Mouse (Mus musculus): ENCODE data around the gene Asic1.
A peak's percentile ranks its signal among the peaks of the same experiment; 100 is the strongest.
"Not testable (repeated sequence)": the region's sequence is repeated elsewhere in the genome, so short reads cannot be mapped to it uniquely, and the experiment has no call there.

Asic1 gene

DNA sequence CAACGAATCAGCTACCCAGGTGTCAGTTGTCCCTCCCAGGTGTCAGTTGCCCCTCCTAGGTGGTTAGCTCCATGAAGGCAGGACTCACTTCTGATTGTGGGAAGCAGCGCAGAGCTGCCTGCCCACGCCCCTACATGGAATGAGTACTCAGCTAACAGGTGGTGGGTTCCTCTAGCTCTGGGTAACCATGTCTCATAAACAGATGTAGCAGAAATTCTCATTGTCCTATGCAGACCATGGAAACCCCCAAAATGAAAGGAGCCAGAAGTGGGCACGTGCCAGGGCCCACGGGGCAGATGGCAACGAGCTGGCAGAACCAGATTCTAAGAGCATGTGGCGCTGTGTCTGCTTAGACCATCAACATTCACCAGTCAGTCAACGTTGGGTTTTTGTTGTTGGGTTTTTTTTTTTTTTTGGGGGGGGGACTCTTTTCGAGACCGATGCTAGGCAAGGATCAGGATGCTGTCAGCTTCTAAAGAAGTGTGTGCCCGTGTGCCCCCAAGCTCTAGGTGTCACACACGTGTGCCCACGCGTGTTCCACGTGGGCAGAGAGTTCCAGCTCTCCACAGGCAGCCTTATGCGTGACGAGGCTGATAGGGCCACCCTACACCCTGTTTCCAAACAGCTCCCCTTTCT, 6.1 kb upstream of the Asic1 start:
- DNase-seq (ENCODE audit: extremely low spot score), result no peak

DNA sequence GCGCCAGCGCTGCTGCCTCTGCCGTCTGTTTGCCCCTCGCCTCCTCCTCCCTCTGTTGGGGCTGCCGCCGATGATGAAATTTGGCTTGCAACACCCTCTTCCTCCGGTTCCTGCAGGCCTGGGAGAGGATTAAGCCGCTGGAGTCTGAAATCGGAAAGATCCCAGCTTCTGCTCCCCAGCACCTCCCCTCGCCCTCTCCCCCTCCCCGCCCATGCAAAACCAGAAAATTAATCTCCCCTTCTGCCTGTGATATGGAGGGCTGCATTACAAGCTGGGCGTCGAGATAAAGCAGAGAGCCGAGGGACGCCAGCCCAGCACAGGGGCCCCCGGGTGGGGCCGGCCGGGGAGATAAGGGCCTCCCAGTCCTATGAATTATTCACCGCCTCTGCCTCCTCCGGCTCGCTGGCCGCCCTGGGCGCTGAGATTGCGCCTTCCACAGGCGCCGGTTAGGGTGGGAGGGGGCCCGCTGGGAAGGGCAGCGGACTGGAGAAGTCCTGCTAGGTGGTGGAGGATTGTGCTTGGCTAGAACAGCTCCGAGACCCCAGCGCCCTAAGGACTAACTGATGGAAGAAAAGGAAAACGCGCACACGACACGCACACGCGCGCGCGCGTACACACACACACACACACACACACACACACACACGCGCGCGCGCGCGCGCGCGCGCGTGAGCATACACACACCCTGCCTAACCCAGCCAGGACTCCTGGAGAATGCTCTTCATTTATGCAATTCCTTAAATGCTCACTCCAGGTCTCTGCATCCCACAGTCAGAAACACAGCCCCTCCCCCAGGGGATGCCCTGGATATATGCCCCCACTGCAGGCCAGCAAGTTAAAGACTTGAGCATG, 5.3 kb upstream of the Asic1 start:
- peak; percentile 62 for DNase-seq (ENCODE audit: extremely low spot score)

DNA sequence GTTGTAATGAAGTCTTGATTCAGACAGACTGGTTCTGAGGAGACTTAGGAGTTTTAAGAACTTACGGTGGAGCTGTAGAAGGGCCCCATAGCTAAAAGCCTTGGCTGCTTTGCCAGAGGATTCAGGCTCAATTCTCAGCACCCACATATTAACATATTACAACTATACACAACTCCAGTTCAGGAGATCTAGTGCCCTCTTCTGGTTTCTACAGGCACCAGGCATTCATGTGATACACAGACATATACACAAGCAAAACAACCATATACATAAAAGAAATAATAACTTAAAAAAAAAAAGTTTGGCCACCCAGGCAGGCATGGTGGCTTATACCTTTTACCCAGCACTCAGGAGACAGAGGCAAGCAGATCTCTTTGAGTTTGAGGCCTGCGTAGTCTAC, 2.6 kb upstream of the Asic1 start:
- no peak for DNase-seq (ENCODE audit: extremely low spot score)

DNA sequence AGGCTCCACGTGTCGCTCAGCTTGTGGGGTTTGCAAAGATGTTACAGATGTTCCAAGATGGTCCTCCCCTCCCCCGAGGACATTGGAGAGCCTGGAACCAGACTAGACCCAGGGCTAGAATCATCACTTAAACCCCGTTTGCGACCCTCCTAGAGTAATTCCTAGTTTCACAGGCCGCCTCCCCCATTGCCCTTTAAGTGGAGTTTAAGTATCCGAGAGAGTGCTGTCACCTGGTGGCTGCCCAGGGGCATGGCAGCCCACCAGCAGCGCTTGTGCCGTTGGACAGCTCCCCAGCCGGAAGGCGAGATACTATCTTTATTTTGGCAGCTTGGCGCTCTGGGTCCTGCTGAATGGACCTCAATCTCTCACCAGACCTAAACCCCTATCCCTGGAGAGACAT, 1.3 kb upstream of the Asic1 start:
- peak; percentile 75 for DNase-seq (ENCODE audit: extremely low spot score)

DNA sequence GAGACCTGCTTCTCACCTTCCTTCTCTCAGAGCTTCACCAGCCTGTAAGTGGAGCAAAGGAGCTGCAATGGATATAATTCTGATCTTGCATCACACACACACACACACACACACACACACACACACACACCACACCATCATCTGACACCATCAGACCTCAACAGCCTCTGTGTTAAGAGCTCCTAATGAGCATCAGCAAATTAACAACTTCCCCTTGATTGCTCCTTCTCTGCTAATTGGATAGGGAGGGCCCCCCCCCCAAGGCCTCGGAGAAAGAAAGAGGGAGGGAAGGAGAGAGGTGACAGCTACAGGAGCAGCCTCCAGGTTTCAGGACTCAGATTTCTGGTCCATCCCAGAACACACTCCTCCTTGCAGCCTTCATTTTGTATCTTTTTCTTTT, 776 bp upstream of the Asic1 start:
- no peak for DNase-seq (ENCODE audit: extremely low spot score)

DNA sequence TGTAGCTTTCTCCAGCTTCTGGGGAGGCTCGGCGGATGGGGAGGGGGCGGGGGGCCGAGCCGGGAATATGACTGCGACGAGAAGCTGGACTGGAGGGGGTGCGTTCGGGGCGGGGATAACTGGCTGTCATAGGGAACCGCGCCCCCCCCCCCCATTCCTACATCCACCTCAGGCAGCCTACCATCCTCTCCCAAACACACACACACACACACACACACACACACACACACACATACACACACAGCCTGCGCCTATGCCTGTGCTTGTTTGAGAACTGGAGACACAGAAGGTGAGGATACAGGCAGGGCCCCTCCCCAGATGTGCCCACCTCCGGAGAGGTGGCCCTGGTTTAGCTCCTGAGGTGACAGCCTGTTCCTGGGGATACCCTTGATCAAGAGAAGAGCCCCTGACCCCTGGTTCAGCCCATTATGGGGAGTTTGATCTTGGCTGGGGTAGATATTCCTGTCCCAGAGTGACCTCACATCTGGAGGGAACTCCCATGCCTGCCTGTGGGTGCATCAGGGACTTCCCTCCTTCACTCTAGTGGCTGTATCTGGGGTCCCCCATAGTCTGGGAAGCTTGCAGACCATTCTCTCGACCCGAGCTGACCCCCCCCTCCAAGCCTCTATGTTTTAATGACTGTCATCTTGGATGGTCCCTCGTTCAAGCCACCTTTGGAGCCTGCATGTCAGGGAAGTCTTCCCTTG, 949 bp downstream of the Asic1 start:
- DNase-seq (ENCODE audit: extremely low spot score), result no peak

DNA sequence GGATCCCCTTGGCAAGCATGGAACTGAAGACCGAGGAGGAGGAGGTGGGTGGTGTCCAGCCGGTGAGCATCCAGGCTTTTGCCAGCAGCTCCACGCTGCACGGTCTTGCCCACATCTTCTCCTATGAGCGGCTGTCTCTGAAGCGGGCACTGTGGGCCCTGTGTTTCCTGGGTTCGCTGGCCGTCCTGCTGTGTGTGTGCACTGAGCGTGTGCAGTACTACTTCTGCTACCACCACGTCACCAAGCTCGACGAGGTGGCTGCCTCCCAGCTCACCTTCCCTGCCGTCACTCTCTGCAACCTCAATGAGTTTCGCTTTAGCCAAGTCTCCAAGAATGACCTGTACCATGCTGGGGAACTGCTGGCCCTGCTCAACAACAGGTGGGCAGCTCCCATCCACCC, 1.6 kb downstream of the Asic1 start:
- DNase-seq (ENCODE audit: extremely low spot score), result no peak

DNA sequence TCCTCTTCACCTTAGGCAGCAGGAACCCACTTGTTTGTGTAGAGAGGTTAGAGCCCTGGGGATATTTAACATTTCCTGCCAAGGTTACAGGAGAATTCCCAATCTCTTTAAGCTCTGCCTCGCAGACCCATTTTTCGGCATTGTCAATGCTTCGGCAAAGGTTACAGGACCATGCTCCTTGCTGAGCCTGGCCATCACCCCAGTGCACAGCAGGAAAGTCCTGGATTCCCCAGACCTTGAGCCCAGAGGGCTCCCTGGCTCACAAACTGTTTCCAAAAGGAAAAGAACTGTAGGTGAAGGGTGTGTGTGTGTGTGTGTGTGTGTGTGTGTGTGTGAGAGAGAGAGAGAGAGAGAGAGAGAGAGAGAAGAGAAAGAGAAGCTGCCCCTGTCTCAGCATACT, 4.7 kb downstream of the Asic1 start:
- DNase-seq (ENCODE audit: extremely low spot score), result no peak

DNA sequence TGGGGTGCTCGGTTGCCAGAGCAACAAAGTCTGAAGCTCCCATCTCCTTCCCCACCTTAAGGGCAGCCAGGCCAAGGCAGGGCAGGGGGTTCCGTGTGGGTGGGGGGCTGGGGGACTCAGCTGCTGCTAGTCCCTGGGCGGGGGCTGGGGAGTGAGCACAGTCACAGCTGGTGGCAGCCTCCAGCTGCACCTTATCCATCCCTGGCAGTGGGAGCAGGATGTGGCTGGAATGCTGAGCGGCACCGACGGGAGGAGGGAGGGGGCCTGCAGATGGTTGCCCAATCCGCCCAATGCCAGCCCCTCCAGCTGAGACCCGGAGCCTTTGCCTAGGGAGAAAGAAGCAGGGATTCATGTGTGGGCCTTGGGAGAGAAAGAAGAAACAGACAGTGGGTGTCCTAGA, 6.9 kb downstream of the Asic1 start:
- no peak for DNase-seq (ENCODE audit: extremely low spot score)

DNA sequence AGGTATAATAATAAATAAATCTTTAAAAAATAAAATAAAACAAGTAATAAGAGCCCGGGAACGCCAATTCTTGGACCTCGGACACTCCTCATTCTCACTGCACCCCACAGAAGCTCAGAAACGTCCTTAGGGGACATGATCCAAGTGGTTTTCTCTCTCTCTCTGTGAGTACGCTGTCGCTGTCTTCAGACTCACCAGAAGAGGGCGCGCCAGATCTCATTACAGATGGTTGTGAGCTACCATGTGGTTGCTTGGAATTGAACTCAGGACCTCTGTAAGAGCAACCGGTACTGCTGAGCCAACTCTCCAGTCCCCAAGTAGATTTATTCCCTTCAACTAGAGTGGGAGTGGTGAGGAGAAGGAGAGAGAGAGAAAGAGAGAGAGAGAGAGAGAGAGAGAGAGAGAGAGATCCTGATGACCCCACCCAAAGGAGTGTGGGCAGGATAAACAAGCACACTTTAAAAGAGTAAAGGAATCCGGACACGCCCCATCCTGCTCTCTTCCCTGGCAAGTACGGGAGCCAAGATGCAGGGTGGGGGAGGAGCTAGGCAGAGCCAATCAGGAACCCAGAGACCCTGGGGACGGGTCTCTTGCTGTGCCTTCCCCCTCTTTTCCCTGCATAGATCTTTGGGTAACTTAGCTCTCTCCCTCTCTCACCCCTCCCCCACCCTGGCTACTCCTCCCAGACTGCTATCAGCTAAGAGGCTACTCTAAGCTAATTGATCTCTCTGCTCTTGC, 8.1 kb downstream of the Asic1 start:
- DNase-seq (ENCODE audit: extremely low spot score), result peak; percentile 62

DNA sequence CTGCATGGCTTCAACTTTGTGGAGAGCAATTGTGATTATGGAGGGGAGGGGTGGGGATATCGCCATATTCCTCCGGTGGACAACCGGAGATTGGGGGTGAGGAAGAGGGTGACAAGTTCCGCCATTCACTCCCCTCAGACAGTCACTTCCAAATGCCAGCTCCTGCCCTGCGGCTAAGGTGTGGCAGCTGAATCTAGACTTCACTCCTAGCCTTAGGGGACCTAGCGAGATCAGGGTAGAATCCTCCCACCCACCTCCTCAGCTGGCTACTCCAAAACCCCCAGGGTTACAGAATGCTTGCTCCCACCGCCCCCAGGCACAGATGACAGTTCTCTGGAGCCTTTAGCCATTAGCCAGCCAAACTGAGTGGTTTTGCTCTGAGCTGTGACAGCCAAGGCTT, 8.8 kb downstream of the Asic1 start:
- DNase-seq (ENCODE audit: extremely low spot score), result no peak

DNA sequence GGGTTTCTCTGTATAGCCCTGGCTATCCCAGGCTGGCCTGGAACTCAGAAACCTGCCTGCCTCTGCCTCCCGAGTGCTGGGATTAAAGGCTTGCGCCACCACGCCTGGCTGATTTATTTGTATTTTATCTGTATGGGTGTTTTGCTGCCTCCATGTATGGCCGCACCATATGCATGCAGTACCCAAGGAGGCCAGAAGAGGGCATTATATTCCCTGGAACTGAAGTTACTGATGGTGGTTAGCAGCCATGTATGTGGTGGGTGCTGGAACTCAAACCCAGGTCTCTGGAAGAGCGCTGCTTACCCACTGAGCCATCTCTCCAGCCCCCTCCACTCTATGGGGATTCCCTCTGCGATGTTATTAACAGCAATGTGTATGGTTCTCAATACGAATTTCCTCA, 12.7 kb downstream of the Asic1 start:
- no peak for DNase-seq (ENCODE audit: extremely low spot score)

DNA sequence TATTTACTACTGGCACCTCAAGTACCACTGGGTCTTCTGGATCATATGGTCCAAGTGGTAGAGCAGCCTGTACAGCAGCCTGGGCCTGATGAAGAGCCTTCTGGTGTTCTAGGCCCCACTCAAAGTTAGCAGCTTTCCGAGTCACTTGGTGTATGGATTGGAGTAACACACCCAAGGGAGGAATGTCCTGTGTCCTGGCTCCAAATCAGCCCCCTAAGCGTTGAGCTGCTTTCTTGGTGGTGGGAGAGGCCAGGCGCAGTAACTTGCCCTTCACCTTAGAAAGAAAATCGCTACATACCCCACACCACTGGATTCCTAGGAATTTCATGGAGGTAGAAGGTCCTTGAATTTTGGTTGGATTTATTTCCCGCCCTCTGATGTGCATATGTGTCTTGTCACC, 14.0 kb downstream of the Asic1 start:
- DNase-seq (ENCODE audit: extremely low spot score), result no peak

DNA sequence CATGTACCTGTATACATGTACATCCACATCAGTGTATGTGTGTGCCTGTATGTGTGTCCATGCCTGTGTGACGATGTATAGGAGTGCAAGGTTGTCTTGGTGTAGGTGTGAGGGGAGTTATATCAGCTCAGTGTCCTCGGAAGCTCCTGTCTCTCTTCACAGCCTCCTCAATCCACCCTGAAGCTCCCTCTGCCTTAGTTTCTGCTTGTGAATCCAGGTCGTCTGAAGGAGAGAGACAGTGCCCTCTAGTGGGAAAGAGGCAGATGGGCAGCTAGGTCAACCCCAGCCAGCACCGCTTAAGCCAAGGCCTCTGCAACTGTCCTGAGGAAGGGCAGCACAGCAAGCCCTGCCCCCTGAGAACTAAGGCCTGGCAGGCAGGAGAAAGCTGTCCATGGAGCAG, 18.5 kb downstream of the Asic1 start:
- peak; percentile 68 for DNase-seq (ENCODE audit: extremely low spot score)

DNA sequence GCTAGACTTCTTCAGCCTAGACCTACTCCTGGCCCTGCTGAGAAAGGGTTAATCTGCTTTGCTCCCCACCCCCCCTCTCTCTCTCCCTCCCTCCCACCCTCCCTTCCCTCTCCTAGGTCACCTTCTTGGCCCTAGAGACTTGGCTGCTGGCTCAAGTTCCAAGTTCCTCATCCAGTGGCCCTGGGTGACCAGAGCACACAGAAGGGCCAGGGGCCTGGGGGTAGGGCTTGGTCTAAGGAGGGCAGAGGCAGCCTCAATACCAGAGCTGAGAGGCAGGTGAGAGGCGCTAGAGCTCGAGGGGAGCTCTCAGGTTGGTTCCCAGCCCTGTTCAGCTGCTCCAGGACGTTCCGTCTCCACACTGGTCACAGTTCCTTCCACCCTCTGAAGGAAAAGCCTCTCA, 20.8 kb downstream of the Asic1 start:
- DNase-seq (ENCODE audit: extremely low spot score), result no peak

DNA sequence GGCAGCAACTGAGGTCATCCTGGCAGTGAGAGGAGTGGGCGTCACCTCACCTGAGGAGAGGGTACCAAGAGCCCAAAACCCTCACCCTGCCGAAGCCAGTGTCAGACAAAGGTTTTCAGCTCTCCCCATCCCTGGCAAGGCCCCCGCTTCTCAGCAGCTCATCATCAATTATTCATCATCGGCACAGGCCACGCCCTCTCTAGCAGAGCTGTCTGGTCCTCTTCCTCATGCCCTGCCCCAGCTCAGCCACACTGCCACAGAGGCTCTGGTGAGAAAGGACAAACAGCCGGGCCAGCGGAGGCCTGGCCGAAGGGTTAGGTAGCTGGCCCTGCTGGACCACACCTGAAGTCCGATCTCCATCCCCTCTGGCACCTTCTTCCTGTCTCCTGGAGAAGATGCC, 21.8 kb downstream of the Asic1 start:
- DNase-seq (ENCODE audit: extremely low spot score), result no peak

DNA sequence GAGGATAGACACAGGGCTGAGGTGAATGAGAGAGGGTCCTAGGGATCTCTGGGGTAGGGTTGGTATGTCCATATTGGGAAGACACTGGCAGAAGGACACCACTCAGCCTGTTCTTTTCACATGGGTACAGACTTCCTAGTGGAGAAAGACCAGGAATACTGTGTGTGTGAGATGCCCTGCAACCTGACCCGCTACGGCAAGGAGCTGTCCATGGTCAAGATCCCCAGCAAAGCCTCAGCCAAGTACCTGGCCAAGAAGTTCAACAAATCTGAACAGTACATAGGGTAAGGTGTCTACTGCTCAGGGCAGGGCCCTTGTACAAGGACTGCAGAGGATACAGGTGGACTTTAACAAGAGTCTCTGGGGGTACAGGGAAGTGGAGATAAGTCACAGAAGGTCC, 27.1 kb downstream of the Asic1 start:
- DNase-seq (ENCODE audit: extremely low spot score), result no peak

DNA sequence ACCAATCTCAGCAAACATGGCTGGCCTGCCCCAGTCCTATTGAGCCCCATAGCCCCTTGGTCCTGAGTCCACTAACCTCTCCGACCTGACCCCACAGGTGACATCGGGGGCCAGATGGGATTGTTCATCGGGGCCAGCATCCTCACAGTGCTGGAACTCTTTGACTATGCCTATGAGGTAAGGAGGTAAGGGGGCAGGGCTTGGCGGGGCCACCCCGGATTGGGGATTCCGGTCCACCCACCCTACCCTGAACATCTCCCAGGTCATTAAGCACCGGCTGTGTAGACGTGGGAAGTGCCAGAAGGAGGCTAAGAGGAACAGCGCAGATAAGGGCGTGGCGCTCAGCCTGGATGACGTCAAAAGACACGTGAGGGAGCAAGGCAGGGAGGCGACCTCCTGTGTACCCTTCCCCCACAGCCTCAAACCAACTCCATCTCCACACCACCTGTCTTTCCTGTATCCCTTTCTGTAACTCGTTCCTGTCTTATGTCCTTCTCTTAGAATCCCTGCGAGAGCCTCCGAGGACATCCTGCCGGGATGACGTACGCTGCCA, 28.4 kb downstream of the Asic1 start:
- no peak for DNase-seq (ENCODE audit: extremely low spot score)

DNA sequence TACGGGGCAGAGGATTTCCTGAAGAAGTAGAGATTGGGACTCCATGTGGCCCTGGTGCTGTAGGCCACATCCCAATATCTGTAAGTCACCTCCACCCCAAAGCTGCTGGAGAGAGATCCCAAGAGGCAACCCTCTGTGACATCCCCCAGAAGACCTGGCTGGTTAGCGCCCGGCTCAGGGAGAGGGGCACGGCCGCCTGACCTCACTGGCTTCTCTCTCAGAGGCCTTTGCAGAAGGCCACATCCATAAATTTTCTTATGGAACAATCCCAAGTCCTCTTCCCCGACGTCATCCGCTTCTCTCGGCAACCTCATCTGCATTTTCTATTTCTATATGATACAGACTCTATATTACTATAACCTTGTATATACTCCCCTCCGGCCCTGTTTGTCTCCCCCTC, 29.5 kb downstream of the Asic1 start:
- no peak for DNase-seq (ENCODE audit: extremely low spot score)

DNA sequence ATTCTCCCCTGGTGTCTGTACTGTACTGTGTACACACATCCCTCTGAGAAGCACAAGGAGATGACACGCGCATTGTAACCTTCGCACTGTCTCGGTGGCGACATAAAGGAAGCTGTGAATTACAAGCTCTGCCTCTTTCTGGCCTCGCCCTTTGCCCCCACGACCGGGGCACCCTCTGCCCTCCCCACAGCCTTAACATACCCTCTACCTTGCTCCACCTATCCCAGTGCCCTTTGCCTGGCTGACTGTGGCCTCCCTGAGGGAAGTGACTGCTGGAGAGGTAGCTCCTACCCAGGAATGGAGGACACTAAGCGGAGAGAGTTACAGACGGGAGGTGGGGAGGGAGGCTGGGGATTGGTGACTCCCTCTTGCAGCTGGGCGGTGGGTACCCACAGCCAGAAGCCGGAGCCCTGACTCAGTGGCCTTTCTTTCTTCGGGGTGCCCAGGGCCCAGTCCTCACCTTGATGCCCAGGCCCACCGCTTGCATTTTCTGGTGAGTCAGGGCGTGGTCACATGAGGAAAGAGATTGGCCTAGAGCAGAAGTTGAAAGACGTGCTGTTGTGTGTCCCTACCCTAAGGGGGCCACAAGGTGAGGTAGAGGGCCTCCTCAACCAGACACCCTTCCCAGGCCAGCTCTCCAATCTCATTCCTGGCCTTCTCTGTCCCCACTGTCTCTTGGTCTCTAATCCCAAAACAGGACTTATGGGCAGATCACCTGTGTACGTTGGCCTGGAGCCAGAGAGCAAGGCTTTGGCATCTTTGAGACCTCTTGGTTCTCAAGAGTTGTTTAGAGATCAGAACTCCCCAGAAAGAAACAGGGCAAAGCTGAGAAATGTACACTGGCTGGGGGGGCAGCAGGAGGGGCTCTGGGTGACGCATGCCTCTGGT, 30.3 kb downstream of the Asic1 start:
- DNase-seq (ENCODE audit: extremely low spot score), result no peak

DNA sequence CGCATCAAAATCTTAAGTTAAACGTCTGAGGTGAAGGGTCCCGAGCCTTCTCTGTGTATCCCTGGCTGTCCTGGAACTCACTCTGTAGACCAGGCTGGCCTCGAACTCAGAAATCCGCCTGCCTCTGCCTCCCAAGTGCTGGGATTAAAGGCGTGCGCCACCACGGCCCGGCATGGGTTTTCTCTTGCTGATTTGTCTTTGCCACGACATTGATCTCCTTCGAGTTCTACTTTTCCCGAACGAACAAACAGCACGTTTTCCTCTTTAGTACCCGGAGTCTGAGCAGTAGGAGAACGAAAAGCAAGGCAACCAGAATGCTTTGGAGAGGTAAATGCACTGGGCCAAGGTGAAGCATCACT, 31.5 kb downstream of the Asic1 start:
- DNase-seq (ENCODE audit: extremely low spot score), result not testable (repeated sequence)

All from embryo, embryonic 9.5 days (tissue).